Mouse (Mus musculus) heart, embryonic 16.5 days (tissue): Measurements from ENCODE around the gene Gdf3. TPM values are rescaled to one million over a fixed set of nuclear protein-coding genes. Genes with fewer than 3 reads are reported as not detected.
A peak's percentile ranks its signal among the peaks of the same experiment; 100 is the strongest.
"Not testable (repeated sequence)": the region's sequence is repeated elsewhere in the genome, so short reads cannot be mapped to it uniquely, and the experiment has no call there.

Source experiments
- ATAC-seq: fragments of 200-750 bp; cut with Nextera tagmentation; replicated peaks from 2 replicates; pipeline ENCODE4 v1.8.0; 2017; ENCODE audit warnings: moderate number of reproducible peaks; ENCODE audit not compliant: insufficient read depth, low FRiP score; ENCODE audit errors: extremely low read depth
- H3K27ac ChIP-seq: fragments of 300-500 bp; sonication (generic); 2 replicates; pipeline ENCODE4 v1.5.1; 2014; ENCODE audit warnings: mild to moderate bottlenecking, low read length, control low read depth, moderate library complexity
- H3K27me3 ChIP-seq: fragments of 300-500 bp; sonication (generic); 2 replicates; pipeline ENCODE4 v1.6.1; 2014; ENCODE audit warnings: low read length, mixed read lengths; ENCODE audit not compliant: control insufficient read depth, insufficient read depth
- H3K36me3 ChIP-seq: fragments of 300-500 bp; sonication (generic); 2 replicates; pipeline ENCODE4 v1.6.1; 2014; ENCODE audit not compliant: control insufficient read depth, insufficient read depth
- H3K4me1 ChIP-seq: fragments of 300-500 bp; sonication (generic); 2 replicates; pipeline ENCODE4 v1.6.1; 2014; ENCODE audit warnings: low read length, mixed read lengths; ENCODE audit not compliant: control insufficient read depth, insufficient read depth
- H3K4me2 ChIP-seq: fragments of 300-500 bp; sonication (generic); 2 replicates; pipeline ENCODE4 v1.6.1; 2014; ENCODE audit warnings: low read depth, mild to moderate bottlenecking, control low read depth, low read length
- H3K4me3 ChIP-seq: fragments of 300-500 bp; sonication (generic); 2 replicates; pipeline ENCODE4 v1.5.1; 2014; ENCODE audit warnings: mild to moderate bottlenecking, control low read depth, low read length
- H3K9ac ChIP-seq: fragments of 300-500 bp; sonication (generic); 2 replicates; pipeline ENCODE4 v1.6.1; 2014; ENCODE audit warnings: low read length, control low read depth
- H3K9me3 ChIP-seq: fragments of 300-500 bp; sonication (generic); replicated peaks from 2 replicates; pipeline ENCODE4 v1.6.1; 2016; ENCODE audit warnings: low read length; ENCODE audit not compliant: control insufficient read depth
- WGBS: fragments of 180-500 bp; shearing (Covaris S2); extraction: QIAGEN DNeasy Blood & Tissue Kit; methylation state at CpG from one replicate; pipeline ENCODE4 v1.1.7; 2014; 5-methylcytosine and 5-hydroxymethylcytosine counted together
- polyA plus RNA-seq: library from polyadenylated mRNA; unstranded; fragments of >200 nt; fragmentation: Nextera tagmentation; extraction: Ambion mirVana; gene quantifications from 2 replicates; pipeline ENCODE4 v1.2.1, GENCODE M21; 2015

Gdf3 gene
- polyA plus RNA-seq, result 0.06 and 0.18 TPM in 2 replicates

DNA sequence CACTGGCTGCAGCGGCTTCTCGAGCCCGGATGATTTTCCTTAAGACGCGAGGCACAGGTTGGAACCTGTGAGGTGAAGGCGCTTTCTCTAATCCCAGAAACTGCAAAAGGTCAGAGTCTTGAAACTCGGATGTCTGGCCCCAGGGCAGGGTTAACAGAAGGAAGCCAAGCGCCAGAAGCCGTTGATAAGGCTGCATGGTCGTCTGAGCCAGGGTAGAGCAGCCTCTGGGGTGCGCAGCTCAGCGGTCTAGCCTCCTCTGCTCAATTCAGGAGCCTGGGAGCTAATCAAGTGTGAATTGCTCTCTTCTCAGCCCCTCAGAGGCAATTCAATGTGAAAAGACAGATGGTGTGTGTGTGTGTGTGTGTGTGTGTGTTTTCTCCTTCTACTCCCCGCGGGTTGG lies at the start of gene Gdf3:
Gene Gdf3 (minus strand): TSS at position 317 of the 400 bp plus-strand sequence.
- peaks cover 3% of the 10 kb centered on the region; the same call in 1 of the 2 replicates for H3K4me1 ChIP-seq
- H3K4me2 ChIP-seq, result peak within 1 kb of the TSS; percentile 44; the same call in 1 of the 2 replicates
- H3K27ac ChIP-seq, result no peak within 1 kb of the TSS
- WGBS, result 23% methylated on average over 14 of the region's 14 CpGs
- H3K9me3 ChIP-seq, result no peaks in the 10 kb centered on the region
- H3K4me3 ChIP-seq, result peak within 1 kb of the TSS; percentile 4; the same call in 1 of the 2 replicates
- ATAC-seq, result no peak
- no peaks in the 10 kb centered on the region for H3K27me3 ChIP-seq
- H3K36me3 ChIP-seq, result no peaks in the 10 kb centered on the region
- H3K9ac ChIP-seq, result no peak within 1 kb of the TSS

GRCm38 (mm10) chr6:122659567-122659966 lies 49.7 kb upstream of the Gdf3 start:
- Histone ChIP-seq H3K27ac (no peak overlapping the region), H3K9ac (no peak overlapping the region), H3K4me1 (peaks cover 6% of the 10 kb centered on the region; the same call in 1 of the 2 replicates), H3K27me3 (peaks cover 14% of the 10 kb centered on the region), H3K4me3 (no peak overlapping the region), H3K36me3 (no peaks in the 10 kb centered on the region), H3K4me2 (no peak overlapping the region), H3K9me3 (no peaks in the 10 kb centered on the region)
- ATAC-seq, result no peak
- 9% methylated on average over 7 of the region's 7 CpGs for WGBS

DNA sequence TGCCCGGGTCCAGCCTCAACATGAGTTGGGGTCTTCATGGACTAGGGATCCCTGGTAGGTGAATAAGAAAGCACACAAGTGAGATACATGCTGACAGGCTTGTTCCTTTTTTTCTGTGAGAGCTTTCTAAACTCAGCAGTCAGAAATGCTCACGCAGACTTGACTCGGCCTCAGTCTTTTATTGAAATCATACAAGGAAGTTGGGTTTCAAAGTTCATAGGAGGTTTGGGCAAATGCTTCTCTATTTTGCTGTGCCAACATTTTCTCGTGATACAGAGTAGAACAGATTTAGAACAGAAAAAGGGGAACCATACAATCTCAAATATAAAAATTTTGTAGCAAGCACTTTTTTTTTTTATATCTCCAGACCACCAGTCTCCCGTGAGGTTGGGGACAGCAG lies 47.7 kb upstream of the Gdf3 start:
- H3K36me3 ChIP-seq, result no peaks in the 10 kb centered on the region
- H3K9ac ChIP-seq, result no peak overlapping the region
- ATAC-seq, result no peak
- 69% methylated on average over 5 of the region's 5 CpGs for WGBS
- no peak overlapping the region for H3K27ac ChIP-seq
- H3K27me3 ChIP-seq, result peaks cover 8% of the 10 kb centered on the region
- no peaks in the 10 kb centered on the region for H3K9me3 ChIP-seq
- no peak overlapping the region for H3K4me2 ChIP-seq
- H3K4me1 ChIP-seq, result no peaks in the 10 kb centered on the region
- no peak overlapping the region for H3K4me3 ChIP-seq

GRCm38 (mm10) chr6:122654301-122654700 lies 44.4 kb upstream of the Gdf3 start:
- Histone ChIP-seq H3K4me1 (no peaks in the 10 kb centered on the region), H3K36me3 (no peaks in the 10 kb centered on the region), H3K9me3 (no peaks in the 10 kb centered on the region), H3K4me3 (no peak overlapping the region), H3K27ac (no peak overlapping the region), H3K27me3 (no peaks in the 10 kb centered on the region), H3K9ac (no peak overlapping the region), H3K4me2 (no peak overlapping the region)
- no peak for ATAC-seq
- WGBS, result 71% methylated on average over 6 of the region's 6 CpGs

GRCm38 (mm10) chr6:122650398-122650980 lies 40.6 kb upstream of the Gdf3 start:
- 66% methylated on average over 5 of the region's 5 CpGs for WGBS
- no peak overlapping the region for H3K4me2 ChIP-seq
- H3K27me3 ChIP-seq, result no peaks in the 10 kb centered on the region
- no peak overlapping the region for H3K27ac ChIP-seq
- H3K4me3 ChIP-seq, result no peak overlapping the region
- H3K36me3 ChIP-seq, result no peaks in the 10 kb centered on the region
- no peaks in the 10 kb centered on the region for H3K9me3 ChIP-seq
- no peak overlapping the region for H3K9ac ChIP-seq
- no peak for ATAC-seq
- H3K4me1 ChIP-seq, result no peaks in the 10 kb centered on the region

DNA sequence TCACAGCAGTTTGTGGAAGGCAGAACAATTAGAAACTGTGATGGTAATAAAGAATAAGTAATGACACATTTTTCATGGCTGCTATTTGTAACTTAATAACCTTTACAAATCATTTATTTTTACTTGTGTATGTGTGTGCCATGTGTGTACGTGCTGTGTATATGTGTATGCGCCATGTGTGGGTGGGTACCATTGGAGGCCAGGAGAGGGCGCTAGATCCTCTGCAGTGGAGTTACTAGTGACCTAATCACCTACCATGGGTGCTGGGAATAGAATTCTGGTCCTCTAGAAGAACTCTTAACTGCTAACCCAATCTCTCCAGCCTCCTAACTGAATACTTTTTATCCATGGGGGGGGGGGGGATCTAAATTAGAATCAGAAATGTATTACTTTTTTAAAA lies 40.0 kb upstream of the Gdf3 start:
- H3K9me3 ChIP-seq, result no peaks in the 10 kb centered on the region
- H3K4me2 ChIP-seq, result no peak overlapping the region
- 73% methylated on average over 3 of the region's 3 CpGs for whole genome bisulfite sequencing
- no peak overlapping the region for H3K27ac ChIP-seq
- H3K4me1 ChIP-seq, result no peaks in the 10 kb centered on the region
- no peak overlapping the region for H3K4me3 ChIP-seq
- ATAC-seq, result no peak
- H3K9ac ChIP-seq, result no peak overlapping the region
- H3K36me3 ChIP-seq, result no peaks in the 10 kb centered on the region
- no peaks in the 10 kb centered on the region for H3K27me3 ChIP-seq

GRCm38 (mm10) chr6:122644196-122644595 lies 34.3 kb upstream of the Gdf3 start:
- not testable (repeated sequence) for H3K27ac ChIP-seq, H3K9me3 ChIP-seq, H3K36me3 ChIP-seq, H3K4me2 ChIP-seq, ATAC-seq, H3K9ac ChIP-seq, H3K4me3 ChIP-seq, H3K4me1 ChIP-seq, H3K27me3 ChIP-seq
- 86% methylated on average over 20 of the region's 21 CpGs for WGBS

GRCm38 (mm10) chr6:122637566-122637965 lies 27.7 kb upstream of the Gdf3 start:
- H3K9ac ChIP-seq, H3K9me3 ChIP-seq, ATAC-seq, H3K27ac ChIP-seq, H3K4me2 ChIP-seq, H3K27me3 ChIP-seq, H3K36me3 ChIP-seq, H3K4me1 ChIP-seq, H3K4me3 ChIP-seq: not testable (repeated sequence)
- 81% methylated on average over 4 of the region's 4 CpGs for WGBS

DNA sequence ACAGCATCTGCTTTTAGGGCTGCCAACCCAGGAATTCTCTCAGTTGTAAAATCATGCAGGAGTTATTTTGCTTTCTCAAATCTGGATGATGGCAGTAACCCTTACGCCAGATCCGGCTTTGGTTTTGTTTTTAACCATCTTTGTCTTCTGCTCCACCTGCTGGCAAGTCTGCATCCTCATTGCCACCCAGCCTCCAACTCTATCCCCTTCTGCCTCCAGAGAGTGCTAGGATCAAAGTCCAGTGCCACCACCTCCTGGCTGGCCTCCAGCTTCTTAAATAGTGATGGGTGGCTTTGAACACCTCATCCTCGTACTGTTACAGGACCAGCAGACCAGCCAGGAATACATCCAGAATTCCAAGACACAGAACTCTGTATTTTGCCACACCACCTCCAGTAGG lies 26.8 kb upstream of the Gdf3 start:
- H3K9me3 ChIP-seq, result no peaks in the 10 kb centered on the region
- no peaks in the 10 kb centered on the region for H3K36me3 ChIP-seq
- H3K9ac ChIP-seq, result no peak overlapping the region
- no peaks in the 10 kb centered on the region for H3K27me3 ChIP-seq
- no peak overlapping the region for H3K4me3 ChIP-seq
- no peaks in the 10 kb centered on the region for H3K4me1 ChIP-seq
- 78% methylated on average over 3 of the region's 3 CpGs for WGBS
- no peak overlapping the region for H3K27ac ChIP-seq
- no peak for ATAC-seq
- no peak overlapping the region for H3K4me2 ChIP-seq
